Mouse (Mus musculus) granulocyte monocyte progenitor cell, adult 5-6 weeks (primary cell): ENCODE data around the gene Gpr1. TPM values are rescaled to one million over a fixed set of nuclear protein-coding genes. Genes with fewer than 3 reads are reported as not detected.
A peak's percentile ranks its signal among the peaks of the same experiment; 100 is the strongest.
"Not testable (repeated sequence)": the region's sequence is repeated elsewhere in the genome, so short reads cannot be mapped to it uniquely, and the experiment has no call there.

ENCODE experiments used
- ATAC-seq: replicated peaks from 2 replicates; pipeline ENCODE4 v1.8.0; 2016; ENCODE audit warnings: mild to moderate bottlenecking, moderate TSS enrichment, inconsistent platforms; ENCODE audit not compliant: poor library complexity, severe bottlenecking
- total RNA-seq, 2 experiments: library from RNA; stranded (forward) in 1 of 2; stranded (reverse) in 1 of 2; fragments of 200-712, 200-1000 nt in 1 of 2; fragments of >200 nt in 1 of 2; fragmentation: Nextera tagmentation in 1 of 2; gene quantifications; 2 replicates each; pipeline ENCODE4 v1.2.3; 2014 to 2017

The Gpr1 gene
- total RNA-seq, 2 experiments from 2014 or later = not detected

GRCm38 (mm10) chr1:63225890-63226289, 11.5 kb upstream of the Gpr1 start:
- ATAC-seq = no peak

- ATAC-seq = no peak
These were observed 10.7 kb upstream of the Gpr1 start for GRCm38 (mm10) chr1:63225009-63225408.

- ATAC-seq = no peak
These were observed 4.9 kb upstream of the Gpr1 start for GRCm38 (mm10) chr1:63219277-63219676.

GRCm38 (mm10) chr1:63214631-63215030, 288 bp upstream of the Gpr1 start:
- no peak for ATAC-seq

- no peak for ATAC-seq
These were observed 669 bp downstream of the Gpr1 start for GRCm38 (mm10) chr1:63213478-63214270.

- ATAC-seq = no peak
These were observed 4.3 kb downstream of the Gpr1 start for GRCm38 (mm10) chr1:63209861-63210529.

- ATAC-seq = no peak
These were observed 6.7 kb downstream of the Gpr1 start for GRCm38 (mm10) chr1:63207607-63208006.

- ATAC-seq = no peak
These were observed 9.5 kb downstream of the Gpr1 start for GRCm38 (mm10) chr1:63204660-63205394.

GRCm38 (mm10) chr1:63203950-63204659, 10.2 kb downstream of the Gpr1 start:
- ATAC-seq = no peak

- no peak for ATAC-seq
These were observed 10.9 kb downstream of the Gpr1 start for GRCm38 (mm10) chr1:63203471-63203870.

GRCm38 (mm10) chr1:63201672-63202071, 12.7 kb downstream of the Gpr1 start:
- no peak for ATAC-seq

- ATAC-seq = no peak
These were observed 14.0 kb downstream of the Gpr1 start for GRCm38 (mm10) chr1:63200322-63200721.

GRCm38 (mm10) chr1:63199387-63199786, 15.0 kb downstream of the Gpr1 start:
- ATAC-seq = no peak

- ATAC-seq = no peak
These were observed 18.4 kb downstream of the Gpr1 start for GRCm38 (mm10) chr1:63195848-63196512.

GRCm38 (mm10) chr1:63192306-63193065, 21.9 kb downstream of the Gpr1 start:
- ATAC-seq = no peak

GRCm38 (mm10) chr1:63190851-63191250, 23.5 kb downstream of the Gpr1 start:
- ATAC-seq = no peak

- no peak for ATAC-seq
These were observed 25.8 kb downstream of the Gpr1 start for GRCm38 (mm10) chr1:63188536-63188935.

GRCm38 (mm10) chr1:63185430-63185829, 28.9 kb downstream of the Gpr1 start:
- not testable (repeated sequence) for ATAC-seq

- ATAC-seq = 0 out of 2 replicates have a peak, but pooled peaks have one; percentile 23
These were observed 31.6 kb downstream of the Gpr1 start for GRCm38 (mm10) chr1:63182636-63183270.
